Mouse (Mus musculus) embryonic fibroblast, embryonic 13.5 days (primary cell): ENCODE measurements at regions not wholly inside any gene's neighbourhood (a gene's known extent, or its start where the extent isn't known, plus 50 kb on each side); places are given as distances from the start of the nearest gene placed in this dataset.

Experiments used
- CTCF ChIP-seq: IDR thresholded peaks from 2 replicates; pipeline ENCODE4 v1.5.1; 2011; ENCODE audit warnings: mild to moderate bottlenecking, control low read depth, low read length, moderate library complexity, borderline replicate concordance; ENCODE audit not compliant: insufficient read depth
- POLR2A ChIP-seq: IDR thresholded peaks from 2 replicates; pipeline ENCODE4 v1.6.1; 2011; ENCODE audit warnings: low read depth, mild to moderate bottlenecking, control low read depth, low read length, moderate library complexity

- TF ChIP-seq POLR2A (no peak), CTCF (no peak)
These were observed 66.2 kb upstream of the Jarid2 start for GRCm38 (mm10) chr13:44663062-44663461.
